Mouse (Mus musculus): Measurements from ENCODE around the gene Pik3r1.

Pik3r1 gene

GRCm38 (mm10) chr13:101664010-101664409, 104.0 kb downstream of the Pik3r1 start:
- DNase-seq, result no peak

- DNase-seq, result no peak
Observed at GRCm38 (mm10) chr13:101662900-101663299, 105.1 kb downstream of the Pik3r1 start.

- no peak for DNase-seq
Observed at GRCm38 (mm10) chr13:101661567-101661966, 106.5 kb downstream of the Pik3r1 start.

GRCm38 (mm10) chr13:101660187-101660586, 107.8 kb downstream of the Pik3r1 start:
- no peak for DNase-seq

GRCm38 (mm10) chr13:101652131-101652530, 115.9 kb downstream of the Pik3r1 start:
- DNase-seq, result no peak

GRCm38 (mm10) chr13:101641632-101642031, 126.4 kb downstream of the Pik3r1 start:
- DNase-seq, result no peak

DNA sequence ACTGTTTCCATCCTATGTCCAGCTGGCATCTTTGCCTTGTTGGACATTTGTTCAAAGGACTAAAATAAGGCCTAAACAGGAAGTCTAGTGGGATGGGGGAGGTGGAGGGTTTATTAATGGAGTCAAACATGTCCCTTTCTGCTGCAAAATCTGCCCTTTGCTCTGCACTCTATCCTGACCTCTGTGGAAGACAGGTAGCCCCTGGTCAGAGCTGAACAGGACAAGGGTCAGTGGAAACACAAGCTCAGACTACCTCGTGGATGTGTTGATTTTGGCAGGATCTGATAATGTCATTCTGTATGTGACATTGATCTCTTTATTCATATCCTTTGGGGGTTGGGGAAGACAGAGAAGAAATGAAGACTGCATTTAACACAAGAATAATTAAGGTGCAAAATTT, 132.2 kb downstream of the Pik3r1 start:
- DNase-seq, result no peak

DNA sequence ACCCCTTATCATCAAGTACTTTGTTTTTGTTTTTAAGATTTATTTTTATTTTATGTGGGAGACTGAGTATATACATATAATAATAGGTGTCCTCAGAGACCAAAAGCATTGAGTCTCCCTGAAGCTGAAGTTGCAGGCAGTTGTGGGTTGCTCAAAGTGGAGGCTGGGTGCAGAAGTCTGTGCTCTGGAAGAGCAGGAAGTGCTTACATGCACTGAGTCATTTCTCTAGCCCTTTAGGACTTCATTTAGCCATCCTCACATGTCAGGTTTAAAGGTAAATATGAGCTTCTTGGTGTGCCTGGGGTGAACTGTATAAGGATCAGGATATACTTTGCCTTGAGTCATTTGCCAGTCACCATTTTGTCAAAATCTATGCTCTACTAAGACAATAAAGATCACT, 133.6 kb downstream of the Pik3r1 start:
- no peak for DNase-seq

DNA sequence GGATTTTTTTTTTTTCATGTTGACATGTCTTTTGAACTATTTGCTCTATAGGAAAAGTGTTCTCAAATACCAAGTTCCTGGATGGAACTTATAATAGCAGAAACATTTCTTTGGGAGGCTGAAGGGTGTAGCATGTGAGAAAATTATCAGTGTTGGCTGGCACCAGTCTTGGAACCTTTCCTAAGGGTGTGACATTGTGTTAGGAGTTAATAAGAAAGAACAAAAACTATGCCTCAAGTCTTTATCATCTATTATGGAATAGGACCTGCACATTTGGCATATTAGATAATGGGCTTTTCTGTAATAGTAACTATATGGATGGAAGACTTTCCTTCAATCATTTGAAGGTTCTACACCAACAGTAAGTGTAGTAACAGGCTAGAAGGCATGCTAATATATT, 134.4 kb downstream of the Pik3r1 start:
- DNase-seq, result no peak

DNA sequence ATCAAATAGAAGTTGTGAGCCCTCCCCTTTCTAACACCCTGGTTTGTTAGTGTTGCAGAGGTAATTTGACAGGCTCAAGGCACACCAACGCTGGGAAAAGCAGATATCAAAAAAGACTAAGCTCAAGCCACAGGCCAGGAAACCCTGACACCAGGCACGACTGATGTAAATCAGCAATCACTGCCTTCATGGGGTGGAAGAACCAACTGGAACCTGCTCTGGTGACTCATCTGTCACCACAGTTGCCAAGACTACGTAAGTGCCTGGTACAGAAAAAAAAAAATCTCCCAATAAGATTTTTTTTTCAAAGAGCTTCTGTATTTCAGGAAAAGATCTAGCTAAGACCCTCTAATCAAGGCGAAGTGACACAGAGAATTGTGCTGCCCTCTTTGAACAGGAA, 135.2 kb downstream of the Pik3r1 start:
- no peak for DNase-seq

- no peak for DNase-seq
Observed at GRCm38 (mm10) chr13:101631561-101631960, 136.5 kb downstream of the Pik3r1 start.
